Comparison of ENCODE assay signal across 8 mouse cellular contexts in genomic region chr17:87044364-87044763, GRCm38 (mm10). TPM values are rescaled to one million over a fixed set of nuclear protein-coding genes. Genes with fewer than 3 reads are reported as not detected.
DNase-seq lines count a peak whose midpoint lies in the region; ATAC-seq lines count a peak whose summit lies in the region.

No protein-coding gene starts in this region.

- no peaks in the 10 kb centered on the region for H3K9me3 ChIP-seq in intestine, embryonic 16.5 days (ENCODE audit: control insufficient read depth, low read length)
- H3K9me3 ChIP-seq in midbrain, embryonic 10.5 days (replicated peaks): no peaks in the 10 kb centered on the region

- DNase-seq in adrenal gland, adult (ENCODE audit: inconsistent age in 2 of 2, low spot score in 1 of 2): peak; percentile 86 to 95
- DNase-seq in embryo, embryonic 10 days (ENCODE audit: low spot score): peak; percentile 99
- peak; percentile 89 for DNase-seq in gastrocnemius, postnatal 14 days
- DNase-seq in left cerebral cortex, postnatal 25 days (ENCODE audit: low spot score in 2 of 2): peak; percentile 92 to 94
- peak; percentile 87 for DNase-seq in midbrain, embryonic 10.5 days (ENCODE audit: low spot score)
- DNase-seq in right cerebral cortex, postnatal 36 days (ENCODE audit: low spot score in 2 of 2): peak; percentile 80 to 82
- peak; percentile 74 to 91 for DNase-seq in urinary bladder, postnatal 4 days (ENCODE audit: low spot score in 2 of 2)

- no peak overlapping the region for H3K9ac ChIP-seq in intestine, embryonic 16.5 days (ENCODE audit: low read depth, low read length)

- H3K4me2 ChIP-seq in intestine, embryonic 16.5 days (ENCODE audit: low read depth, low read length): no peak overlapping the region

- no peaks in the 10 kb centered on the region for H3K36me3 ChIP-seq in intestine, embryonic 16.5 days (ENCODE audit: control insufficient read depth, insufficient read depth, low read length)
- no peaks in the 10 kb centered on the region for H3K36me3 ChIP-seq in midbrain, embryonic 10.5 days

- no peaks in the 10 kb centered on the region for H3K27me3 ChIP-seq in intestine, embryonic 16.5 days (replicated peaks; ENCODE audit: control insufficient read depth, insufficient read depth, low read length)
- H3K27me3 ChIP-seq in midbrain, embryonic 10.5 days (ENCODE audit: low read depth, poor library complexity, severe bottlenecking): no peaks in the 10 kb centered on the region

- H3K4me1 ChIP-seq in intestine, embryonic 16.5 days (ENCODE audit: control insufficient read depth, insufficient read depth, low read length): no peaks in the 10 kb centered on the region
- H3K4me1 ChIP-seq in midbrain, embryonic 10.5 days: peaks cover 2% of the 10 kb centered on the region; the same call in 1 of the 2 replicates

- no peak overlapping the region for H3K27ac ChIP-seq in intestine, embryonic 16.5 days (ENCODE audit: low read length)
- no peak overlapping the region for H3K27ac ChIP-seq in midbrain, embryonic 10.5 days (replicated peaks)

- under 1% methylated on average over 15 of the region's 15 CpGs for WGBS in intestine, embryonic 16.5 days
- 2% methylated on average over 15 of the region's 15 CpGs for WGBS in midbrain, embryonic 10.5 days

- intact Hi-C loops in gastrocnemius, postnatal 14 days (cut with DNase I; ENCODE audit: low total_unique reads): loop anchor here (5.0 to 10.0 kb wide), 3 partner anchors 60 to 560 kb away; partner anchors contain the start of genes Socs5 and Tmem247
- intact Hi-C loops in left cerebral cortex, postnatal 25 days (cut with DNase I): loop anchor here (2.0 to 10.0 kb wide), 5 partner anchors 63 to 530 kb away; partner anchors contain the start of genes Rhoq and Socs5

- no peak overlapping the region for H3K4me3 ChIP-seq in intestine, embryonic 16.5 days (ENCODE audit: low read length)
- no peak overlapping the region for H3K4me3 ChIP-seq in midbrain, embryonic 10.5 days

- peak; percentile 73 for ATAC-seq in intestine, embryonic 16.5 days

RNA-seq across cellular contexts. Expression of gene Cript, which starts 19.0 kb away (rescaled TPM):
- total RNA-seq in gastrocnemius, postnatal 14 days (2021): 10 to 100 TPM; 27.1 to 31.1 TPM
- 129 and 132 TPM in 2 replicates for polyA plus RNA-seq in intestine, embryonic 16.5 days (2015; fragmentation: Nextera tagmentation; extraction: Ambion mirVana)
- total RNA-seq in left cerebral cortex, postnatal 25 days (2021): 10 to 100 TPM; 54.2 to 61.7 TPM
- 161 and 172 TPM in 2 replicates for polyA plus RNA-seq in midbrain, embryonic 10.5 days (2016; fragmentation: Nextera tagmentation; extraction: Ambion mirVana)

RNA-seq across cellular contexts. Expression of gene Pigf, which starts 19.2 kb away (rescaled TPM):
- total RNA-seq in gastrocnemius, postnatal 14 days (2021): 1 to 10 TPM; 2.1 to 2.9 TPM
- 51.4 and 56.1 TPM in 2 replicates for polyA plus RNA-seq in intestine, embryonic 16.5 days (2015; fragmentation: Nextera tagmentation; extraction: Ambion mirVana)
- 10 to 100 TPM; 16.5 to 19.1 TPM for total RNA-seq in left cerebral cortex, postnatal 25 days (2021)
- 50.0 and 52.2 TPM in 2 replicates for polyA plus RNA-seq in midbrain, embryonic 10.5 days (2016; fragmentation: Nextera tagmentation; extraction: Ambion mirVana)

Comparison
In these comparisons a context has a peak if more than half of its experiments do, and no peak if none do; other contexts are left out.
1. RNA of gene Pigf, which starts 19.2 kb away (total RNA-seq): 16.5 to 19.1 TPM in left cerebral cortex, postnatal 25 days; 2.1 to 2.9 TPM in gastrocnemius, postnatal 14 days; every median in the first group is over 4 times any median in the second.
2. Peak in every context shown above with its lines, with median percentiles within 50 percentile points of each other: DNase-seq.